Mouse (Mus musculus) liver, adult 2 months (tissue): ENCODE measurements at regions not wholly inside any gene's neighbourhood (a gene's known extent, or its start where the extent isn't known, plus 50 kb on each side); places are given as distances from the start of the nearest gene placed in this dataset.

ENCODE experiments used
- DNase-seq: peaks from one replicate; pipeline ENCODE4 v3.0.0-alpha.2; 2011; ENCODE audit warnings: low read depth, low spot score; ENCODE audit errors: extremely low read depth
- H3K27ac ChIP-seq: fragments of 200-500 bp; replicated peaks from 2 replicates; pipeline ENCODE4 v1.5.1; 2012; ENCODE audit warnings: low read depth, mild to moderate bottlenecking, control low read depth, inconsistent platforms, low read length; ENCODE audit not compliant: insufficient read depth
- H3K27me3 ChIP-seq: fragments of 200-500 bp; 2 replicates; pipeline ENCODE4 v1.6.1; 2012; ENCODE audit warnings: mild to moderate bottlenecking, moderate library complexity, low read length, inconsistent platforms; ENCODE audit not compliant: control insufficient read depth, insufficient read depth
- H3K36me3 ChIP-seq: fragments of 200-500 bp; 2 replicates; pipeline ENCODE4 v1.6.1; 2012; ENCODE audit warnings: low read length, inconsistent platforms; ENCODE audit not compliant: control insufficient read depth, insufficient read depth
- H3K4me1 ChIP-seq: fragments of 200-500 bp; 2 replicates; pipeline ENCODE4 v1.6.1; 2011; ENCODE audit warnings: low read length; ENCODE audit not compliant: control insufficient read depth, insufficient read depth
- H3K4me3 ChIP-seq: fragments of 200-500 bp; 2 replicates; pipeline ENCODE4 v1.5.1; 2011; ENCODE audit warnings: low read depth, mild to moderate bottlenecking, control low read depth, low read length, moderate library complexity; ENCODE audit not compliant: insufficient read depth
- H3K79me2 ChIP-seq: fragments of 200-500 bp; 2 replicates; pipeline ENCODE4 v1.6.1; 2012; ENCODE audit warnings: inconsistent platforms, mild to moderate bottlenecking, low read length, moderate library complexity; ENCODE audit not compliant: control insufficient read depth, insufficient read depth
- H3K9ac ChIP-seq: fragments of 200-500 bp; 2 replicates; pipeline ENCODE4 v1.6.1; 2012; ENCODE audit warnings: low read depth, mild to moderate bottlenecking, control low read depth, inconsistent platforms, low read length
- CTCF ChIP-seq: fragments of 200-500 bp; IDR thresholded peaks from 2 replicates; pipeline ENCODE4 v1.5.1; 2011; ENCODE audit warnings: low read depth, low read length, control low read depth
- POLR2A ChIP-seq: fragments of 200-500 bp; IDR thresholded peaks from 2 replicates; pipeline ENCODE4 v1.6.1; 2011; ENCODE audit warnings: low read length, control low read depth; ENCODE audit not compliant: insufficient read depth; ENCODE audit errors: extremely low read depth
- WGBS: fragments of 180-500 bp; shearing (Covaris S2); methylation state at CpG from one replicate; pipeline ENCODE4 v1.1.7; 2018; 5-methylcytosine and 5-hydroxymethylcytosine counted together

DNA sequence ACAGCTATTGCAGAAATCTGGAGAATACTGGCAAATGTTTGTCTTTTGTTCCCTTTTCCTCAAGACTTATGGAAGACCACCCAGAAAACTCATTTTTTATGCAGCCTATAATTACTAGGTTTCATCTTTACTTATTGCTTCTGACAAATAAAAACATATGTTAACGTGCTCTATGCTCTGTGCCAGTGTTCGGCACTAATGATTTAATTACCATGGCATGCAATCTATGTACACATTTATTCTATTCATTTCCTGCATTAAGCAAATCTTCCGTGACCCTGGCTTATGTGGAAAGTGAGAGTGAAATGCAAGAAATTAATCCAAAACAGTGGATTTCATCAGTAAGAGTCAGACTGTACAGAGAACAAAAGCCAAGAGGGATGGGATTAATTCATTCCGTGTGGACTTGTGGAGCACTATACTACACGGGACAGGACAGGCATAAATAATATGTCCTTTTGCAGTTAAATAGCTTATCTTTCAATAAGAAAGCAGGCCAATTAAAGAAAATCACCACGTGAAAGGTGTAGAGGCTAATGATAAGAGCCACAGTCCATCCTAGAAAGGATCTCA lies 679.5 kb downstream of the Ttll7 start:
- no peak overlapping the region for H3K4me3 ChIP-seq
- no peaks in the 10 kb centered on the region for H3K4me1 ChIP-seq
- no peak overlapping the region for H3K9ac ChIP-seq
- H3K27me3 ChIP-seq = no peaks in the 10 kb centered on the region
- no peaks in the 10 kb centered on the region for H3K79me2 ChIP-seq
- 78% methylated on average over 6 of the region's 6 CpGs for WGBS
- no peak overlapping the region for H3K27ac ChIP-seq
- TF ChIP-seq CTCF = no peak
- TF ChIP-seq POLR2A = no peak
- no peak for DNase-seq
- no peaks in the 10 kb centered on the region for H3K36me3 ChIP-seq
